Mouse (Mus musculus): ENCODE results near the gene Rassf1. TPM values are rescaled to one million over a fixed set of nuclear protein-coding genes. Genes with fewer than 3 reads are reported as not detected.

Gene Rassf1
- polyA plus RNA-seq, 1 experiment = 24.4 TPM

DNA sequence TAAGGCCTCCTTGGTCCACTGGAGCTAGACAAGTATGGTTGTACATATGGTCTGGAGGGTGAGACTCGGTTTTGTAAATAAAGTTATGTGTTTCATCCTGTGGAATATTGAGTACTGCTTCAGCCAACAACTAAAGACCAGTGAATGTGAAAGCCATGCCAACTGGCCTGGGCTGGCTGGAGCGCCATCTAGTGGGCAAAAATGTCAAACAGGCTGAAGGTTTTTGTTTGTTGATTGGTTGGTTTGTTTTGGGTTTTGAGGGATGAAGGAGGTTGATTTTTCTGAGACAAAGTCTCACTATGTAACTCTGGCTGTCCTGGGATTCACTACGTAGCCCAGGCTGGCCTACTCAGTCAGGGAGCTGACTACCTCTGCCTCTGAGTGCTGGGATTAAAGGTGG lies 5.8 kb upstream of the Rassf1 start:
- TF ChIP-seq CTCF (IDR thresholded peaks at IDR 0.05; ENCODE audit: extremely low read depth, insufficient read depth, low read length) (peak; percentile 79), POLR2A (IDR thresholded peaks at IDR 0.05; ENCODE audit: extremely low read depth, insufficient read depth, low read length) (no peak)
- no peaks in the 10 kb centered on the region for H3K4me1 ChIP-seq (ENCODE audit: control insufficient read depth, insufficient read depth, low read length)
- no peak overlapping the region for H3K27ac ChIP-seq (ENCODE audit: insufficient read depth, low read length)
- no peak overlapping the region for H3K4me3 ChIP-seq (ENCODE audit: insufficient read depth, low read length)

DNA sequence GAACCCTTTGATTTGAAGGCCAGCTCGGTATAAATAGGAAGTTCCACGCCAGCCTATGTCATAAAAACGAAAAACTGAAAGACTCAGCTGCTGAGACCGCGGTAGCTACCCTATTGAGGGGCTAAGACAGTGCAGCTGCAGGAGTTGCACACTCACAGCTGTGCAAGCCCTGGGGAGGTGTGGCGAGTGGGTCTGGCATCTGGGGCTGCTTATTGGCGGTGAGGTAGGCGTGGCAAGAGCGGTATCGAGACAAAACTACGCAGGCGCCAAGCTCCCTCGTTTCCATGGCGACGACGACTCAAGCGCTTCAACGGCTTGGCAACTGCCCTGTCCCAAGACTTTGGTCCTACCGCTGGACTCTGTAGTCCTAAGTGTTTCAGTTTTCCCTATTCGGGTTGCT lies 4.3 kb upstream of the Rassf1 start, which contains the start of gene Zmynd10:
Gene Zmynd10, plus strand, starts transcription at position 273 of the 400 bp plus-strand sequence.
- Histone ChIP-seq H3K4me3 (ENCODE audit: insufficient read depth, low read length) (peak within 1 kb of the TSS; percentile 7), H3K27ac (ENCODE audit: insufficient read depth, low read length) (no peak within 1 kb of the TSS), H3K4me1 (ENCODE audit: control insufficient read depth, insufficient read depth, low read length) (0 out of 2 replicates have a peak, but pooled peaks cover 1% of the 10 kb centered on the region)
- TF ChIP-seq CTCF (IDR thresholded peaks at IDR 0.05; ENCODE audit: extremely low read depth, insufficient read depth, low read length) = no peak
- peak; percentile 40; the same call in 1 of the 2 replicates for TF ChIP-seq POLR2A (IDR thresholded peaks at IDR 0.05; ENCODE audit: extremely low read depth, insufficient read depth, low read length)

DNA sequence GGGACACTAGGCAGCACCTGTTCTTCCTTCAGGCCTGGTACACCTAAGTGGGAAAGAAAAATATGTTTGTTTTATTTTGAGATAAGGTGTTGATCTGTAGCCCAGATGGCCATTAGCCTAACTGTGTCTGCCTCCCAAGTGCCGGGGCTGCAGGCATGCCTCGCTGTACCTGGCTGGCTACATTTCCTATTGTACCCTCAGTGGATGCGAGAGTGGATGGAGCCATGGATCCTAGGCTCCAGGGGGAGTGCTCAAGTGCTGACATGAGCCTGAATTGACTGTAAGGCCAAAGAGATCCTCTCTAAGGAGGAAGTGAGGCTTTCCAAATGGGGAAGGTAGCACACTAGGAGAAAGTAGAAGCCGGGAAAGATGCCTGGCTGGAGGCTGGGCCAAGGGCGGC lies 3.4 kb upstream of the Rassf1 start:
- TF ChIP-seq CTCF (IDR thresholded peaks at IDR 0.05; ENCODE audit: extremely low read depth, insufficient read depth, low read length) (no peak), POLR2A (IDR thresholded peaks at IDR 0.05; ENCODE audit: extremely low read depth, insufficient read depth, low read length) (no peak)
- H3K27ac ChIP-seq (ENCODE audit: insufficient read depth, low read length) = no peak overlapping the region
- no peak overlapping the region for H3K4me3 ChIP-seq (ENCODE audit: insufficient read depth, low read length)
- H3K4me1 ChIP-seq (ENCODE audit: control insufficient read depth, insufficient read depth, low read length) = 0 out of 2 replicates have a peak, but pooled peaks cover 1% of the 10 kb centered on the region

- peaks cover 1% of the 10 kb centered on the region; the same call in 1 of the 2 replicates for H3K4me1 ChIP-seq (ENCODE audit: control insufficient read depth, insufficient read depth, low read length)
- no peak overlapping the region for H3K27ac ChIP-seq (ENCODE audit: insufficient read depth, low read length)
- TF ChIP-seq POLR2A (IDR thresholded peaks at IDR 0.05; ENCODE audit: extremely low read depth, insufficient read depth, low read length) (no peak), CTCF (IDR thresholded peaks at IDR 0.05; ENCODE audit: extremely low read depth, insufficient read depth, low read length) (no peak)
- no peak overlapping the region for H3K4me3 ChIP-seq (ENCODE audit: insufficient read depth, low read length)
Observed at GRCm38 (mm10) chr9:107548820-107549219, 2.5 kb upstream of the Rassf1 start.

- peaks cover 1% of the 10 kb centered on the region; the same call in 1 of the 2 replicates for H3K4me1 ChIP-seq (ENCODE audit: control insufficient read depth, insufficient read depth, low read length)
- H3K27ac ChIP-seq (ENCODE audit: insufficient read depth, low read length) = no peak overlapping the region
- no peak overlapping the region for H3K4me3 ChIP-seq (ENCODE audit: insufficient read depth, low read length)
- TF ChIP-seq CTCF (IDR thresholded peaks at IDR 0.05; ENCODE audit: extremely low read depth, insufficient read depth, low read length) = no peak
- TF ChIP-seq POLR2A (IDR thresholded peaks at IDR 0.05; ENCODE audit: extremely low read depth, insufficient read depth, low read length) = no peak
Observed at GRCm38 (mm10) chr9:107549297-107550074, 1.9 kb upstream of the Rassf1 start.

GRCm38 (mm10) chr9:107550491-107551116 lies 751 bp upstream of the Rassf1 start:
- no peak overlapping the region for H3K27ac ChIP-seq (ENCODE audit: insufficient read depth, low read length)
- H3K4me3 ChIP-seq (ENCODE audit: insufficient read depth, low read length) = no peak overlapping the region
- TF ChIP-seq POLR2A (IDR thresholded peaks at IDR 0.05; ENCODE audit: extremely low read depth, insufficient read depth, low read length) = no peak
- TF ChIP-seq CTCF (IDR thresholded peaks at IDR 0.05; ENCODE audit: extremely low read depth, insufficient read depth, low read length) = no peak
- peaks cover 1% of the 10 kb centered on the region; the same call in 1 of the 2 replicates for H3K4me1 ChIP-seq (ENCODE audit: control insufficient read depth, insufficient read depth, low read length)

DNA sequence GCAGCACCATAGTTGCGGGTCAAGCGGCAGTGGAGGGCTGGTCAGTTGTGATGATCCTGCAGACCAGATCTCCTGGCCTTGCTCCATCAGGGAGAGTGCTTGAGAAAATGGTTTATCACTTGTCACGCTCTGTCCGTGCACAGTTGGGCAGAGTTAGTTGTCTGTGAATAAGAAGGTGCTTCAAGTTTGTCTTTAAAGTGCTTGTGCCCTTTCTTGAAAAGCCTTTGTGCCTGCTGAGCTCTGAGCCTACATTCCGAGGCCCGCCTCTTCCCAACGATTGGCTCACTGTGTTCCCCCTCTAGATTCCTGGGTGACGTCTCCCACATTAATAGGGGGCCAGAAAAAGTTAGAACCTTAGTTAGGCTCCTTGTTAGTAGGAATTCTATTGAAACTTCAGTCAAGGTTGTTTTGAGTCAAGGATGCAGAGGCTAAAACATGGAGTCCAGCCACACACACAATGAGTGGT lies 568 bp downstream of the Rassf1 start:
- no peak overlapping the region for H3K27ac ChIP-seq (ENCODE audit: insufficient read depth, low read length)
- TF ChIP-seq CTCF (IDR thresholded peaks at IDR 0.05; ENCODE audit: extremely low read depth, insufficient read depth, low read length) = no peak
- no peak for TF ChIP-seq POLR2A (IDR thresholded peaks at IDR 0.05; ENCODE audit: extremely low read depth, insufficient read depth, low read length)

DNA sequence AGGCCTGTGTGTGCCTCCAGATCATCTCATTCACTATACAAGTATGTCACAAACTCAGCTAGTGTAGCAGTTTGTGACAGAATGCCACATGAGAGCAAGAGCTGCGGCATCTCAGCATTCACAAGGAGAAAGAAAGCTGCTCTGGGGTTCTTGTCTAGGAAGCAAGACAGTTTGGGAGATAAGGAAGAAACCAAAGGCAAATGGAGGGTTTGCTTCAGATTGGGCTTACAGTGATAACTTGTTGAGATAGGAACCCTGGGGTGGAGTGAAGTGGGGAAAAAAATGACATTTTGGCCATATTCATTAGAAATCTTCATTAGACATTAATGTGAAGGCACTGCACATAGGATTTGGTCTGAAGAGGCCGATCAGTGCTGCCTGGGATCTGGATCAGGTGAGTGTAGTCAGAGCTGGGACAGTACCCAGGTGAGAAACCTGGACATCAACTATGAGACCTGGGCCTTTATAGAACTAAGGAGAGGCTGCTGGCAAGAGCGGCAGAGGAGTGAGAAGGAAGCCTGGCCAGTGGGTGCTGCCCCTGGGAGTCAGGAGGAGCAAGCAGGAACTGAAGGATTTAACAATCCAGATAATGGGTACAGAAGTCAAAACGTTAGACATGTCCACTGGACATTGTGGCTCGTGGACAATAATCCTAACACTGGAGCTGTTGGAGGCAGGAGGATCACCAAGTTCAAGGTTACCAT lies 1.5 kb downstream of the Rassf1 start:
- Histone ChIP-seq H3K4me1 (ENCODE audit: control insufficient read depth, insufficient read depth, low read length) (peaks cover 1% of the 10 kb centered on the region; the same call in 1 of the 2 replicates), H3K4me3 (ENCODE audit: insufficient read depth, low read length) (no peak overlapping the region), H3K27ac (ENCODE audit: insufficient read depth, low read length) (no peak overlapping the region)
- TF ChIP-seq POLR2A (IDR thresholded peaks at IDR 0.05; ENCODE audit: extremely low read depth, insufficient read depth, low read length) (no peak), CTCF (IDR thresholded peaks at IDR 0.05; ENCODE audit: extremely low read depth, insufficient read depth, low read length) (no peak)

More for the DNA sequence above, 568 bp downstream of the Rassf1 start:
- Histone ChIP-seq H3K4me3 (ENCODE audit: insufficient read depth, low read length) (peak overlapping the region; percentile 6; the same call in 1 of the 2 replicates), H3K4me1 (ENCODE audit: control insufficient read depth, insufficient read depth, low read length) (peaks cover 1% of the 10 kb centered on the region; the same call in 1 of the 2 replicates)

Measured in cortical plate, adult 2 months (tissue).